Mouse (Mus musculus) neural tube, embryonic 12.5 days (tissue): ENCODE results near the gene Lyve1. TPM values are rescaled to one million over a fixed set of nuclear protein-coding genes. Genes with fewer than 3 reads are reported as not detected.

Experiments
- ATAC-seq: fragments of 200-750 bp; cut with Nextera tagmentation; 2 replicates; pipeline ENCODE4 v1.8.0; 2017; ENCODE audit warnings: low read depth, mild to moderate bottlenecking, moderate TSS enrichment, moderate library complexity; ENCODE audit not compliant: low FRiP score
- H3K27ac ChIP-seq: fragments of 300-500 bp; sonication (generic); 2 replicates; pipeline ENCODE4 v1.5.1; 2016
- H3K27me3 ChIP-seq: fragments of 300-500 bp; sonication (generic); replicated peaks from 2 replicates; pipeline ENCODE4 v1.6.1; 2016; ENCODE audit warnings: mild to moderate bottlenecking
- H3K36me3 ChIP-seq: fragments of 300-500 bp; sonication (generic); 2 replicates; pipeline ENCODE4 v1.6.1; 2016; ENCODE audit warnings: mild to moderate bottlenecking
- H3K4me1 ChIP-seq: fragments of 300-500 bp; sonication (generic); 2 replicates; pipeline ENCODE4 v1.6.1; 2016
- H3K4me2 ChIP-seq: fragments of 300-500 bp; sonication (generic); replicated peaks from 2 replicates; pipeline ENCODE4 v1.6.1; 2016; ENCODE audit warnings: mild to moderate bottlenecking
- H3K4me3 ChIP-seq: fragments of 300-500 bp; sonication (generic); 2 replicates; pipeline ENCODE4 v1.5.1; 2016
- H3K9ac ChIP-seq: fragments of 300-500 bp; sonication (generic); 2 replicates; pipeline ENCODE4 v1.6.1; 2016; ENCODE audit warnings: mild to moderate bottlenecking
- H3K9me3 ChIP-seq: fragments of 300-500 bp; sonication (generic); 2 replicates; pipeline ENCODE4 v1.6.1; 2016; ENCODE audit warnings: mild to moderate bottlenecking
- WGBS: fragments of 180-500 bp; shearing (Covaris S2); methylation state at CpG from one replicate; pipeline ENCODE4 v1.1.7; 2016; 5-methylcytosine and 5-hydroxymethylcytosine counted together
- microRNA-seq: library from miRNA; unstranded; fragments of <30 nt; microRNA quantifications from one replicate; pipeline ENCODE4, GENCODE M21; 2017
- polyA plus RNA-seq: library from polyadenylated mRNA; unstranded; fragments of >200 nt; fragmentation: Nextera tagmentation; extraction: Ambion mirVana; gene quantifications from 2 replicates; pipeline ENCODE4 v1.2.1, GENCODE M21; 2016

Gene Lyve1
- polyA plus RNA-seq, 1 experiment from 2014 or later = 4.4 TPM

DNA sequence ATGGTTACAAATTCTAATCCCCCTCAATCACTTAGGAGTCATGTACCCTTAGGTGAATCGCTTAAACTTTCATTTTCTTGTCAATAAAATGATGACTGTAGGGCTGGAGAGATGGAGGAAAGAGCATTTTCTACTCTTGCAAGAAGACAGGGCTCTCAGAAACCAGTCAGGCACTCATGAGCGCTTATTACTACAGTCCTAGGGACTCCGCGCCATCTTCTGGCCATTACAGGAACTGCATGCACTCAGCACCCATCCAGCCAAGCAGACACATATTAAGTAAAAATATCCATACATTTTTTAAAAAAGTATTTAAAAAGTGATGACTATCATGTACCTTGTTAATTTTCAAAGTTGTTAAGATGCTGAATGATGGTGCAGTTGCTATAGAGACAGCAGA lies 62.0 kb downstream of the Lyve1 start:
- no peak overlapping the region for H3K27ac ChIP-seq
- no peaks in the 10 kb centered on the region for H3K36me3 ChIP-seq
- H3K4me2 ChIP-seq = no peak overlapping the region
- no peaks in the 10 kb centered on the region for H3K9me3 ChIP-seq
- no peaks in the 10 kb centered on the region for H3K4me1 ChIP-seq
- H3K4me3 ChIP-seq = no peak overlapping the region
- H3K9ac ChIP-seq = no peak overlapping the region
- H3K27me3 ChIP-seq = no peaks in the 10 kb centered on the region
- ATAC-seq = no peak
- 2% methylated on average over 4 of the region's 4 CpGs for WGBS

Small RNA genes within 50 kb of the gene (microRNA-seq; reads per million reads assigned to microRNA genes)
- not detected for gene Gm47282

Other genes with a start within 250 kb of the Lyve1 start
- gene Sbf2, start 248.3 kb downstream of the Lyve1 start, polyA plus RNA-seq = 51.7 and 53.2 TPM in 2 replicates
- gene Adm, start 235.6 kb downstream of the Lyve1 start, polyA plus RNA-seq = 4.0 and 4.3 TPM in 2 replicates
- gene Ampd3, start 95.0 kb downstream of the Lyve1 start, polyA plus RNA-seq = 2.4 and 3.1 TPM in 2 replicates
- gene Rnf141, start 18.8 kb downstream of the Lyve1 start, polyA plus RNA-seq = 29.2 and 30.7 TPM in 2 replicates
- gene Mrvi1, start 119.2 kb upstream of the Lyve1 start, polyA plus RNA-seq = 2.2 and 3.1 TPM in 2 replicates
- 100 and 102 TPM in 2 replicates for gene Ctr9, start 165.7 kb upstream of the Lyve1 start, polyA plus RNA-seq
- gene Eif4g2, start 219.8 kb upstream of the Lyve1 start, polyA plus RNA-seq = 1,399 and 1,519 TPM in 2 replicates